Mouse (Mus musculus): ENCODE data around the gene Snap91.

DNA sequence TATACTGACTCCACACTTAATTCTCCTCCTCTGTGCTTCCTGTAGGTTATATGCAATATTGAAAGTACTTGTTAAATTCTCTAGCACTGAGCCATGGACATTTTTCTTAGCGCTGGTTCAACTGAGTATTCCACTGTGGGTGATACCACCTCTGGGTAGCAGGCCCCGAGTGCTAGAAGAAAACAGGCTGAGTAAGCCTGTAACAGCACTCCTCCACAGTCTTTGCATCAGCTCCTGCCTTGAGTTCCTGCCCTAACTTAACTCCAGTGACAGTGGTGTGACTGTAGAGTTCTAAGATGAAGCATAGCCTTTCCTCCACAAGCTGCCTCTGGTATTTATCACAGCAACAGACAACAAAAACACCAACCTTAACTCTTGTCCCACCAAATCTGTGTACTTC, 22.8 kb downstream of the Snap91 start:
- no peak for TF ChIP-seq CTCF (IDR thresholded peaks at IDR 0.05; ENCODE audit: low read depth)
- TF ChIP-seq EP300 (IDR thresholded peaks at IDR 0.05; ENCODE audit: low read depth), result no peak

Measured in liver, postnatal 0 days (tissue).